Comparison of ENCODE assay signal across 10 mouse cellular contexts in genomic region chr5:99900041-99900440, GRCm38 (mm10). TPM values are rescaled to one million over a fixed set of nuclear protein-coding genes. Genes with fewer than 3 reads are reported as not detected.
A peak's percentile ranks its signal among the peaks of the same experiment; 100 is the strongest.
DNase-seq lines count a peak whose midpoint lies in the region; ATAC-seq and TF ChIP-seq lines count a peak whose summit lies in the region.
"Had no signal": no experiment of that assay in that cellular context is flagged by ENCODE, and none has a peak within 500 bp of the region (broad histone marks: within the 10 kb centered on the region; RNA-seq: fewer than 3 reads in every experiment).

No protein-coding gene starts in this region.

- no peaks in the 10 kb centered on the region for H3K9me3 ChIP-seq in forebrain, embryonic 11.5 days (ENCODE audit: control insufficient read depth, low read length)
- H3K9me3 ChIP-seq in hindbrain, embryonic 15.5 days: no peaks in the 10 kb centered on the region
- H3K9me3 ChIP-seq: megakaryocyte, embryonic 14.5 days had no signal

- H3K4me1 ChIP-seq in forebrain, embryonic 11.5 days (replicated peaks; ENCODE audit: control insufficient read depth, insufficient read depth, low read length): no peaks in the 10 kb centered on the region
- H3K4me1 ChIP-seq in hindbrain, embryonic 15.5 days (replicated peaks): no peaks in the 10 kb centered on the region
- H3K4me1 ChIP-seq: megakaryocyte, embryonic 14.5 days had no signal

- intact Hi-C loops in gastrocnemius, postnatal 14 days (cut with DNase I; ENCODE audit: low total_unique reads): no loop called here

- H3K9ac ChIP-seq in forebrain, embryonic 11.5 days (ENCODE audit: low read length): no peak overlapping the region
- no peak overlapping the region for H3K9ac ChIP-seq in hindbrain, embryonic 15.5 days

- no peak for TF ChIP-seq POLR2A in brain, embryonic 14.5 days (IDR thresholded peaks at IDR 0.05; ENCODE audit: borderline replicate concordance, extremely low read depth, insufficient read depth, insufficient read length, poor library complexity, severe bottlenecking)

- 13% methylated on average over 6 of the region's 6 CpGs for WGBS in forebrain, embryonic 11.5 days
- 11% methylated on average over 6 of the region's 6 CpGs for WGBS in hindbrain, embryonic 15.5 days

- peak; percentile 86 for TF ChIP-seq CTCF in brain, embryonic 14.5 days (IDR thresholded peaks at IDR 0.05; ENCODE audit: borderline replicate concordance, extremely low read depth, insufficient read depth, insufficient read length)

- H3K27ac ChIP-seq in forebrain, embryonic 11.5 days (ENCODE audit: low read depth, low read length): no peak overlapping the region
- H3K27ac ChIP-seq in hindbrain, embryonic 15.5 days (replicated peaks): no peak overlapping the region

- H3K4me3 ChIP-seq in forebrain, embryonic 11.5 days (ENCODE audit: low read depth, low read length): no peak overlapping the region
- H3K4me3 ChIP-seq in hindbrain, embryonic 15.5 days: no peak overlapping the region
- H3K4me3 ChIP-seq: megakaryocyte, embryonic 14.5 days had no signal

- H3K27me3 ChIP-seq in forebrain, embryonic 11.5 days (ENCODE audit: control insufficient read depth, insufficient read depth, low read length): no peaks in the 10 kb centered on the region
- no peaks in the 10 kb centered on the region for H3K27me3 ChIP-seq in hindbrain, embryonic 15.5 days
- no peaks in the 10 kb centered on the region for H3K27me3 ChIP-seq in splenic B cell, adult 2 months (ENCODE audit: control insufficient read depth, insufficient read depth, low read length, poor library complexity, severe bottlenecking)

- no peaks in the 10 kb centered on the region for H3K36me3 ChIP-seq in forebrain, embryonic 11.5 days (ENCODE audit: control insufficient read depth, insufficient read depth, low read length)
- no peaks in the 10 kb centered on the region for H3K36me3 ChIP-seq in hindbrain, embryonic 15.5 days
- H3K36me3 ChIP-seq in splenic B cell, adult 2 months (ENCODE audit: control insufficient read depth, insufficient read depth, low read length, poor library complexity, severe bottlenecking): no peaks in the 10 kb centered on the region
- H3K36me3 ChIP-seq: G1E had no signal

- no peak overlapping the region for H3K4me2 ChIP-seq in forebrain, embryonic 11.5 days (ENCODE audit: low read depth, low read length, severe bottlenecking)
- H3K4me2 ChIP-seq in hindbrain, embryonic 15.5 days: no peak overlapping the region

- peak; percentile 40 for DNase-seq in gastrocnemius, postnatal 14 days
- no peak for DNase-seq in gastrocnemius, adult 8-10 months (ENCODE audit: low spot score in 2 of 2)
- peak; percentile 93 for DNase-seq in brain, embryonic 14.5 days (ENCODE audit: low read depth)
- peak; percentile 78 for DNase-seq in forebrain, embryonic 11.5 days (ENCODE audit: low spot score)
- DNase-seq in left cerebral cortex, adult 18-20 months (ENCODE audit: low spot score in 2 of 2): peak; percentile 57 to 68
- DNase-seq in splenic B cell, adult 2 months (ENCODE audit: low read depth, low spot score): peak; percentile 43

- ATAC-seq in forebrain, embryonic 11.5 days (replicated peaks; ENCODE audit: low FRiP score): peak; percentile 53; the same call in 1 of the 2 replicates
- ATAC-seq in hindbrain, embryonic 15.5 days (ENCODE audit: low FRiP score, low read depth): peak; percentile 71
- peak; percentile 77 for ATAC-seq in megakaryocyte-erythroid progenitor cell, adult 5-6 weeks (replicated peaks; ENCODE audit: low FRiP score, low TSS enrichment, poor library complexity, severe bottlenecking)

RNA-seq across cellular contexts. Expression of gene Vamp9, which starts 6.0 kb away (rescaled TPM):
- total RNA-seq in gastrocnemius, postnatal 14 days (2021): not detected
- total RNA-seq in gastrocnemius, adult 8-10 months (2022): not detected
- polyA plus RNA-seq in brain, embryonic 14.5 days (2012; rRNA removed): 0.24 and 0.27 TPM in 2 replicates
- 0.51 TPM in 1 of 2 replicates, not detected in the other for polyA plus RNA-seq in forebrain, embryonic 11.5 days (2014; fragmentation: Nextera tagmentation; extraction: Ambion mirVana)
- 0.76 and 1.2 TPM in 2 replicates for polyA plus RNA-seq in hindbrain, embryonic 15.5 days (2015; fragmentation: Nextera tagmentation; extraction: Ambion mirVana)
- 1 to 10 TPM; 1.6 TPM for total RNA-seq in left cerebral cortex, adult 18-20 months (2021)
- total RNA-seq in megakaryocyte-erythroid progenitor cell, adult 5-6 weeks (2014; fragmentation: Nextera tagmentation): not detected in 2 replicates
- not detected in 2 replicates for total RNA-seq in megakaryocyte-erythroid progenitor cell, adult 5-6 weeks (2017)
- total RNA-seq: G1E had no signal
- polyA plus RNA-seq: G1E had no signal

Comparison
In these comparisons a context has a peak if more than half of its experiments do, and no peak if none do; other contexts are left out.
1. DNase-seq: peak in gastrocnemius, postnatal 14 days (single experiment), brain, embryonic 14.5 days (single experiment), forebrain, embryonic 11.5 days (single experiment), left cerebral cortex, adult 18-20 months (2 of 2) and splenic B cell, adult 2 months (single experiment); none in gastrocnemius, adult 8-10 months (0 of 2).
2. Peak in every context shown above with its lines, with median percentiles within 50 percentile points of each other: ATAC-seq.